Mouse (Mus musculus) olfactory bulb, adult 2 months (tissue): ENCODE data around the gene Myo19.

Experiments
- CTCF ChIP-seq: fragments of 200-500 bp; IDR thresholded peaks from 2 replicates; pipeline ENCODE4 v1.5.1; 2012; ENCODE audit warnings: low read depth, mild to moderate bottlenecking, low read length, moderate library complexity; ENCODE audit not compliant: insufficient read depth
- POLR2A ChIP-seq: fragments of 200-500 bp; IDR thresholded peaks from 2 replicates; pipeline ENCODE4 v1.6.1; 2012; ENCODE audit warnings: mild to moderate bottlenecking, low read depth, low read length, moderate library complexity; ENCODE audit not compliant: insufficient read depth

DNA sequence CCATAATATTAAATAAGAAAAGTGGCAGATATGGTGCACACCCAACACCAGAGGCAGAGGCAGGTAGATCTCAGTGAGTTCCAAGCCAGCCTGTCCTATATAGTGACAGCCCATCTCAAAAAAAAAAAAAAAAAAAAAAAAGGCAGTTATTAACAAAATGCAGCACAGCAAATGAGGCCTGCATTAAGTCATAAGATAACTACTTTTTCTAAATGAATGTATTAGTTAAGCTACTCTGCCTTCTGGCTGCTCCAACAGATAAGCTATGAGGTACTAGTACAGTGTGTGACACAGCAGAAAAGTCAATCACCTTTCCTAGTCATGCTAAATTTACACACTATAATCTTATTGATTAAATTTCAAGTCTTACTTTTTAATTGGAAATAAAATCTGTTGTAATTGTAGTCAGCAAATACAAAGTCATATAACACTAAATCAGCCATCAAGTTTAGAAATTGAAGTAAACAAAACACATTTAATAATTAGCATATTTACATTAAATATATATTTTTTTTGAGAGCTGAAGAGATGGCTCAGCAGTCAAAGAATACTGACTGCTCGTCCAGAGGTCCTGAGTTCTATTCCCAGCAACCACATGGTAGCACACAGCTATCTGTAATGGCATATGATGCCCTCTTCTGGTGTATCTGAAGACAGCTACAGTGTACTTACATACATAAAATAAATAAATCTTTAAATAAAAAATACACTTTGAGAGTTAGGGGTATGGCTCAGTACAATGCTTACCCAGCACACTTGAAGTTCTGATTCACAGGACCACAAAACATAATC, 6.7 kb upstream of the Myo19 start:
- TF ChIP-seq CTCF (no peak), POLR2A (no peak)
